Mouse (Mus musculus) G1E (cell line): ENCODE measurements around the gene Rbms3.

Experiments used
- CTCF ChIP-seq: IDR thresholded peaks from 2 replicates; pipeline ENCODE4 v1.5.1; 2012; ENCODE audit warnings: low read depth, low read length, inconsistent platforms, mixed read lengths
- GATA1 ChIP-seq: IDR thresholded peaks from 2 replicates; pipeline ENCODE4 v1.6.1; 2012; ENCODE audit warnings: borderline replicate concordance, low read length, inconsistent platforms, mixed read lengths
- GATA2 ChIP-seq: IDR thresholded peaks from 2 replicates; pipeline ENCODE4 v1.6.1; 2012; ENCODE audit warnings: low read depth, low read length, inconsistent platforms, borderline replicate concordance
- TAL1 ChIP-seq: conservative IDR thresholded peaks from 2 replicates; pipeline ENCODE4 v1.6.1; 2012; ENCODE audit warnings: low read depth, low read length, inconsistent platforms, mixed read lengths

DNA sequence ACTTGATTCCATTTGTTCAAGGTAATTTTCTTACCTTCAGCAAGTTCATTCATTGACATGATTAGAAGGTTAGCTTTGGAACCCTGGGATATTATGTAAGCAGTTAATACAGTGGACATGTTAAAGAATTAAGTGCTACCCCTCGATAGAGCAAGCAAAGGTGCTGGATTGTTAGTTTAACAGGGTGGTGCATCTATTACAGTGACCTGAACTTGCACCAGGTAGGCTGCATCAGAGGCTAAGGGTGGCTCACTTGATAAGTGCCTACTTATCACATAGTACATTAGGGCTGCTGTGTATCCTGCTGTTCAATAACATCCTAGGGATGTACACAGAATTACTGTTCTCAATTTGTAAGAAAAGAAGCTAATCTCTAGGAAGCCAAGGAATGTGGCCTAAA lies 996.6 kb downstream of the Rbms3 start:
- TF ChIP-seq CTCF = no peak
- no peak for TF ChIP-seq GATA1
- no peak for TF ChIP-seq GATA2
- TF ChIP-seq TAL1 = no peak
